Mouse (Mus musculus): Measurements from ENCODE around the gene Nprl3.

DNA sequence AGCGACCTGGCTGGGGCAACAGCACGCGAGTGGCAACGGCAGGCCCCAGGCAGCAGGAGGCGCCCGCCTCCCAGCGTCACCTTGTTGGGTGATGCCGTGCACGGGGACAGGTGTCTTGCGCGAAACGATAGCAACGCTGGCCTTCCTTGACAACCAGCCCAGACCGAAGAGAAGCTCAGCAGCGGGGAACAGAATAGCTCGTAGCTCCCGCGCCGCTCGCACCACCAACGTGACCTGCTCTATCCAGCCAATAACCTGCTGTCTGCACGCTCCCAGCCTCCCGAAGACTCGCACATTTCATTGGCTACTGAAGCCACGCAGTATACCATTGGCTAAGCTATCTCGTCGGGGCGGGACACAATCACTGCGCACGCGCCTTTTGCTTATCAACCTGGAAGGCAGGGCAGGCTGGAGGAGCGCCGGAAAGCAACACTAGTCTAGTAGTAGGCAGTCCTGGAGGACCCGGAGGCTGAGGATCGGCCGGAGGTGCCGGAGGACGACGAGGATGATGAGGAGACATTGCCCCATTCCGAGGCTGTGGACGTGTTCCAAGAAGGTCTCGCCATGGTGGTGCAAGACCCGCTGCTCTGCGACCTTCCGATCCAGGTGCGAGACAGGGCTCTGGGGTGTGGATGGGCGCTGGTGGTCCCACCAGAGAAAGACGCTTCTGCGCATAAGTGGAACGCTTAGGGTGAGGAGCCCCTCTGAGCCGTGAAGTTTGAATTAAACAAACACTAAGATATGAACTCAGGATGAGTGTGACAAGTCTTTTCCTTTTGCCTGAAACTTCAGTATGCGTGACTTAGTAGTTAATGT, 62.2 kb downstream of the Nprl3 start, which contains the start of gene Snrnp25:
- TF ChIP-seq CTCF (IDR thresholded peaks at IDR 0.05; ENCODE audit: borderline replicate concordance, insufficient read depth, low read depth, low read length) (peak; percentile 38), POLR2A (IDR thresholded peaks at IDR 0.05; ENCODE audit: borderline replicate concordance, insufficient read depth, low read length) (peak; percentile 81; the same call in 1 of the 2 replicates)

Data from cerebellum, adult 2 months (tissue).